Mouse (Mus musculus): ENCODE data around the gene Slc13a3. TPM values are rescaled to one million over a fixed set of nuclear protein-coding genes. Genes with fewer than 3 reads are reported as not detected.

Slc13a3 gene
- polyA plus RNA-seq, 1 experiment from 2014 or later: 0.23 TPM

GRCm38 (mm10) chr2:165407700-165408301 lies 65.2 kb downstream of the Slc13a3 start:
- no peak overlapping the region for H3K27ac ChIP-seq (replicated peaks)
- WGBS: 32% methylated on average over 10 of the region's 10 CpGs
- H3K27me3 ChIP-seq (replicated peaks): no peaks in the 10 kb centered on the region; the same call in 1 of the 2 replicates
- H3K4me3 ChIP-seq: no peak overlapping the region
- H3K9ac ChIP-seq: no peak overlapping the region
- ATAC-seq (ENCODE audit: extremely low read depth, insufficient number of reproducible peaks, low FRiP score, low TSS enrichment): no peak
- H3K9me3 ChIP-seq: no peaks in the 10 kb centered on the region
- H3K4me1 ChIP-seq: peaks cover 14% of the 10 kb centered on the region
- H3K4me2 ChIP-seq: no peak overlapping the region
- no peaks in the 10 kb centered on the region for H3K36me3 ChIP-seq

GRCm38 (mm10) chr2:165405351-165405750 lies 67.7 kb downstream of the Slc13a3 start:
- 35% methylated on average over 6 of the region's 6 CpGs for WGBS
- no peaks in the 10 kb centered on the region for H3K9me3 ChIP-seq
- H3K9ac ChIP-seq: no peak overlapping the region
- no peaks in the 10 kb centered on the region for H3K36me3 ChIP-seq
- no peak overlapping the region for H3K4me3 ChIP-seq
- ATAC-seq (ENCODE audit: extremely low read depth, insufficient number of reproducible peaks, low FRiP score, low TSS enrichment): no peak
- no peaks in the 10 kb centered on the region for H3K27me3 ChIP-seq (replicated peaks)
- peaks cover 26% of the 10 kb centered on the region for H3K4me1 ChIP-seq
- H3K4me2 ChIP-seq: no peak overlapping the region
- peak overlapping the region; percentile 48 for H3K27ac ChIP-seq (replicated peaks)

- Histone ChIP-seq H3K4me3 (no peak overlapping the region), H3K9me3 (no peaks in the 10 kb centered on the region), H3K36me3 (no peaks in the 10 kb centered on the region), H3K4me1 (peaks cover 26% of the 10 kb centered on the region), H3K4me2 (no peak overlapping the region), H3K27me3 (replicated peaks) (no peaks in the 10 kb centered on the region), H3K9ac (no peak overlapping the region), H3K27ac (replicated peaks) (peak overlapping the region; percentile 48)
- no peak for ATAC-seq (ENCODE audit: extremely low read depth, insufficient number of reproducible peaks, low FRiP score, low TSS enrichment)
- 58% methylated on average over 9 of the region's 9 CpGs for WGBS
Measured at GRCm38 (mm10) chr2:165404951-165405350, 68.1 kb downstream of the Slc13a3 start.

GRCm38 (mm10) chr2:165398164-165398785 lies 74.8 kb downstream of the Slc13a3 start:
- ATAC-seq (ENCODE audit: extremely low read depth, insufficient number of reproducible peaks, low FRiP score, low TSS enrichment): no peak
- H3K9me3 ChIP-seq: no peaks in the 10 kb centered on the region
- WGBS: 66% methylated on average over 14 of the region's 15 CpGs
- H3K4me2 ChIP-seq: no peak overlapping the region
- no peak overlapping the region for H3K4me3 ChIP-seq
- no peaks in the 10 kb centered on the region for H3K36me3 ChIP-seq
- H3K27me3 ChIP-seq (replicated peaks): no peaks in the 10 kb centered on the region
- H3K4me1 ChIP-seq: peaks cover 21% of the 10 kb centered on the region
- no peak overlapping the region for H3K27ac ChIP-seq (replicated peaks)
- H3K9ac ChIP-seq: no peak overlapping the region

DNA sequence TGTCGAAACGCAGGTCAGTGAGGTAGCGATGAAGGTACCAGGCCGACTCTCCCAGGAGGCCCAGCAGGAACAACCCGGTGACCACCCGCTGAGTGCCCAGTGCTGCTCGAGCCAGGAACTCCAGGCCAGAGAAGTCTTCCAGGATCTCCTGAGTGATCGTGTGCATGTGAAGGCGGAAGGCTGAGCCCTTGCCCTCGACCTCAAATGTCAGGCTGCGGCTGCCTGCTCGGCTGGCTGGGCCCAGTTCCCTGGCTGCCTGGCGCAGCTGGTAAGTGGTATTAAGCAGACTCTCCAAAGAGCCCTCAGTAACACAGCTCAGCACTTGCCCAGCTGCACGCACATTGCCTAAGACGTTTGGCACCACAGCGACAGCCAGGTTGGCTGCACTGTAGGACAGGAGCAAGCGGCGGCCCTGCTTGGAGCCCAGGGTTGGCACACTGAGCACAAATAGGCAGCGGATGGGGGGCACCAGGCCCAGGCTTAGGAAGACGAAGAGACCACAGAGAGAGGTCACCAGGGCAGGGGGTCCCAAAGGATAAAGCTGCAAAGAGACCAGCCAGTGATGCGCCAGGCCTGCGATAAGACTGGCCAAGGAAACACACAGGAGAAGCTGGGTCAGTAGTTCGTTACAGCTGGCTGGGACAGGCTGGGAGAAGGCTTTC lies 75.4 kb downstream of the Slc13a3 start:
- Histone ChIP-seq H3K27me3 (replicated peaks) (no peaks in the 10 kb centered on the region), H3K4me1 (peaks cover 21% of the 10 kb centered on the region), H3K36me3 (no peaks in the 10 kb centered on the region), H3K27ac (replicated peaks) (peak overlapping the region; percentile 22; the same call in 1 of the 2 replicates), H3K4me3 (no peak overlapping the region), H3K9me3 (no peaks in the 10 kb centered on the region), H3K9ac (no peak overlapping the region), H3K4me2 (no peak overlapping the region)
- 67% methylated on average over 23 of the region's 23 CpGs for WGBS
- ATAC-seq (ENCODE audit: extremely low read depth, insufficient number of reproducible peaks, low FRiP score, low TSS enrichment): no peak

DNA sequence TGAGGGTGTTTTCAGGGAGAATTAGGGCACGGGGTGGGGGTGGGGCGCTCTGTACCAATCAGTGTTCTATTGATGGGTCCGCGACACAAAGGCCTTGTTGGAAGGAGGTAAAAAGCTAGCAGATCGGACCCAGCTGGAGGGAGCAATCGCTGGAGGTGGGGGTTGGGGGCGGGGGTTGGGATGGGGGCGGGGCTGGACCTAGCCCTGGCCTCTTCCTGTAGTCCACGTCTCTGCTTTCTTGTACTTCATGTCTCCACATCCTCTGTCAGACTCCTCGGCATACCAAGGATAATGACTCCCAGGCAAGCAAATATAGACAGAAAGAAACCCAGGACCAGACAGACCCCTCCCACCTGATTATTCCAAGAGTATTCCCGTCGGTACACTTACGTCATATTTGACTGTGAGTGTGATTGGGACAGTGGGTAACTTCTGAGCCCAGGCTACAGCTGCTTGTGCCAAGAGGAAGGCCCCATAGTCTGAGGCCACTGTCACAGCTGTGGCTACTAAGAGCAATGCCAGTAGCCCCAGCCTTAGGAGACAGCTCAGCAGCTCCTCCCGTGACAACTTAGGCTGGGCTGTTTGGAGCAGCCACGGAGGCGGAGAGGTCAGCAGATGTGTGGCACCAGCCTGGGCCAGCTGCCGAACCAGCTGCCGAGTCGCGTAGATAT lies 76.1 kb downstream of the Slc13a3 start:
- Histone ChIP-seq H3K36me3 (no peaks in the 10 kb centered on the region), H3K4me1 (peaks cover 20% of the 10 kb centered on the region), H3K9me3 (no peaks in the 10 kb centered on the region), H3K27me3 (replicated peaks) (no peaks in the 10 kb centered on the region), H3K27ac (replicated peaks) (peak overlapping the region; percentile 22; the same call in 1 of the 2 replicates), H3K9ac (no peak overlapping the region), H3K4me2 (peak overlapping the region; percentile 2; the same call in 1 of the 2 replicates), H3K4me3 (no peak overlapping the region)
- 49% methylated on average over 20 of the region's 20 CpGs for WGBS
- no peak for ATAC-seq (ENCODE audit: extremely low read depth, insufficient number of reproducible peaks, low FRiP score, low TSS enrichment)

DNA sequence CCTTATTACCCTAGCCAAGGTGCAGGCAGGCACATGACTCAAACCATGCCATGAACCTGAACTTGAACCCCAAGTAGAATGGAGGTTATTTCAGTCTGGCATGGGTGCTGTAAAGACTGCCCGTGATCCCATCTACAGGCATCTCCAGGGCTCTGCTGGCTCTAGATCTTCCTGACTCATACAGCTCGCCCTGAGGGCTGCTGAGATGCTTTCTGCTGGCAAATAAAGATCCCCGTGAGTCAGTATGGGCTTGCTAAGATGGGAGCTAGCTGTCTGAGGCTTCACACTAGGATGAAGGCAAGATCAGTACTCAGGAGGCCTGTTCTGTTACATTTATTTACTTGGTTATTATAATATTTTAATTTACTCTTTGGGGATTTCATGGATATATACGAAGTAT lies 80.9 kb downstream of the Slc13a3 start:
- no peaks in the 10 kb centered on the region for H3K36me3 ChIP-seq
- no peak overlapping the region for H3K27ac ChIP-seq (replicated peaks)
- no peak overlapping the region for H3K9ac ChIP-seq
- no peaks in the 10 kb centered on the region for H3K27me3 ChIP-seq (replicated peaks)
- no peaks in the 10 kb centered on the region for H3K9me3 ChIP-seq
- no peak for ATAC-seq (ENCODE audit: extremely low read depth, insufficient number of reproducible peaks, low FRiP score, low TSS enrichment)
- H3K4me2 ChIP-seq: no peak overlapping the region
- peaks cover 5% of the 10 kb centered on the region for H3K4me1 ChIP-seq
- WGBS: 74% methylated on average over 4 of the region's 4 CpGs
- H3K4me3 ChIP-seq: no peak overlapping the region

- peaks cover 9% of the 10 kb centered on the region for H3K4me1 ChIP-seq
- peaks cover 2% of the 10 kb centered on the region for H3K36me3 ChIP-seq
- 13% methylated on average over 8 of the region's 8 CpGs for WGBS
- H3K4me2 ChIP-seq: no peak overlapping the region
- no peak overlapping the region for H3K4me3 ChIP-seq
- H3K9me3 ChIP-seq: no peaks in the 10 kb centered on the region
- no peak for ATAC-seq (ENCODE audit: extremely low read depth, insufficient number of reproducible peaks, low FRiP score, low TSS enrichment)
- H3K9ac ChIP-seq: no peak overlapping the region
- H3K27ac ChIP-seq (replicated peaks): no peak overlapping the region
- no peaks in the 10 kb centered on the region for H3K27me3 ChIP-seq (replicated peaks)
Measured at GRCm38 (mm10) chr2:165391561-165391960, 81.5 kb downstream of the Slc13a3 start.

GRCm38 (mm10) chr2:165389299-165389952 lies 83.6 kb downstream of the Slc13a3 start:
- H3K9ac ChIP-seq: no peak overlapping the region
- H3K9me3 ChIP-seq: no peaks in the 10 kb centered on the region
- H3K4me2 ChIP-seq: no peak overlapping the region
- 68% methylated on average over 6 of the region's 6 CpGs for WGBS
- H3K27ac ChIP-seq (replicated peaks): no peak overlapping the region
- peaks cover 21% of the 10 kb centered on the region for H3K4me1 ChIP-seq
- H3K27me3 ChIP-seq (replicated peaks): no peaks in the 10 kb centered on the region
- H3K4me3 ChIP-seq: no peak overlapping the region
- H3K36me3 ChIP-seq: peaks cover 24% of the 10 kb centered on the region
- ATAC-seq (ENCODE audit: extremely low read depth, insufficient number of reproducible peaks, low FRiP score, low TSS enrichment): no peak

DNA sequence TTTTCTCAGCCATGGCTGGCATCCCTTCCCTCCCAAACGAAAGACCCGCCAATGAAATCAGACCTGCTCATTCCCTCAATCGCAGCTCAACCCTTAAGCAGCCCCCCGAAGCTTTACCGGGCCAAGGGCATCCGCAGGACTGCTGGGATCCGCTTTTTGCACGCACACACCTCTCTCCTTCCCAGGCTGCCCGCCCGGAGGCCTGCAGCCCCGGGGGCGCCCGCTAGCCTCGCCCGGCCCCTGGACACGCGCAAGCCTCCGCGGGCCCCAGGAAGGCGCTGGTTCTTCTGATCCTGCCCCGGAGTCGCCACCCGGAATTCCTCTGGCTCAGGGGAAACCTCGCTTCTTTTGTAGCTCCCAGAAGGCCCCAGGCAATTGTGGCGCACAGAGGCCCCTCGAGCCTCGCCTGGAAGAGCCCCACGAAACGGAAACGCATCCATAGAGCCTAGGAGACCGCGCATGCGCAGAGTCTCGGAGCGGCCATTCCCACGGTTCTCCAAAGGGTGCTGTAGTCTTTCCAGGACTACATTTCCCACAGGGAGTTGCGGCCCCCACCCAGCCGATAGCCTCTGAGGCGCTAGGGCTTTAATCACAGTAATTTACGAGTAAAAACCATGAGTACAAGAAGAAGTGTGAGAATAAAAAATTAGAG lies 85.1 kb downstream of the Slc13a3 start, which contains the start of gene Zfp334:
TSS of gene Zfp334 (minus strand) at position 416 of the 652 bp plus-strand sequence.
- Histone ChIP-seq H3K4me3 (peak within 1 kb of the TSS; percentile 81), H3K4me1 (peaks cover 21% of the 10 kb centered on the region), H3K9me3 (no peaks in the 10 kb centered on the region), H3K9ac (peak within 1 kb of the TSS; percentile 92), H3K27ac (replicated peaks) (peak within 1 kb of the TSS; percentile 90), H3K27me3 (replicated peaks) (no peaks in the 10 kb centered on the region), H3K4me2 (peak within 1 kb of the TSS; percentile 79), H3K36me3 (peaks cover 38% of the 10 kb centered on the region)
- WGBS: under 1% methylated on average over 40 of the region's 40 CpGs
- ATAC-seq (ENCODE audit: extremely low read depth, insufficient number of reproducible peaks, low FRiP score, low TSS enrichment): peak; percentile 77; the same call in 1 of the 2 replicates
